In genomic region chr12:108794078-108794711, GRCm38 (mm10) we compare ENCODE assay signal across 8 mouse cellular contexts. TPM values are rescaled to one million over a fixed set of nuclear protein-coding genes. Genes with fewer than 3 reads are reported as not detected.
DNase-seq lines count a peak whose midpoint lies in the region; ATAC-seq and TF ChIP-seq lines count a peak whose summit lies in the region.

No protein-coding gene starts in this region.

- H3ac ChIP-seq in C2C12 (ENCODE audit: control insufficient read depth, insufficient read length, low read depth): peak overlapping the region; percentile 96

- no peaks in the 10 kb centered on the region for H3K9me3 ChIP-seq in heart, embryonic 11.5 days (replicated peaks; ENCODE audit: control insufficient read depth, low read length)
- no peaks in the 10 kb centered on the region for H3K9me3 ChIP-seq in kidney, embryonic 16.5 days (ENCODE audit: low read length)
- H3K9me3 ChIP-seq in liver, embryonic 12.5 days (replicated peaks): no peaks in the 10 kb centered on the region

- peaks cover 12% of the 10 kb centered on the region for H3K36me3 ChIP-seq in C2C12 (ENCODE audit: control insufficient read depth, insufficient read depth)
- H3K36me3 ChIP-seq in heart, embryonic 11.5 days (ENCODE audit: control insufficient read depth, insufficient read depth, low read length): no peaks in the 10 kb centered on the region
- H3K36me3 ChIP-seq in kidney, embryonic 16.5 days (ENCODE audit: insufficient read depth, low read length): no peaks in the 10 kb centered on the region
- peaks cover 14% of the 10 kb centered on the region for H3K36me3 ChIP-seq in liver, embryonic 12.5 days
- H3K36me3 ChIP-seq in splenic B cell, adult 2 months (ENCODE audit: control insufficient read depth, insufficient read depth, low read length, poor library complexity, severe bottlenecking): no peaks in the 10 kb centered on the region

- DNase-seq in naive thymus-derived CD4-positive, alpha-beta T cell, adult 2 months (ENCODE audit: low read depth): peak; percentile 92
- peak; percentile 90 for DNase-seq in splenic B cell, adult 2 months (ENCODE audit: low read depth, low spot score)

- H3K4me1 ChIP-seq in bone marrow macrophage, adult 2 months (ENCODE audit: control insufficient read depth, insufficient read depth, low read length): peaks cover 9% of the 10 kb centered on the region
- H3K4me1 ChIP-seq in embryonic fibroblast, embryonic 13.5 days (ENCODE audit: control insufficient read depth, insufficient read depth, low read length): no peaks in the 10 kb centered on the region; the same call in none of the 2 replicates
- peaks cover 18% of the 10 kb centered on the region for H3K4me1 ChIP-seq in heart, embryonic 11.5 days (ENCODE audit: control insufficient read depth, insufficient read depth, low read length)
- peaks cover 28% of the 10 kb centered on the region for H3K4me1 ChIP-seq in kidney, embryonic 16.5 days (ENCODE audit: insufficient read depth, low read length)
- H3K4me1 ChIP-seq in liver, embryonic 12.5 days: peaks cover 60% of the 10 kb centered on the region

- peaks cover 82% of the 10 kb centered on the region for H3K79me3 ChIP-seq in C2C12 (ENCODE audit: low read depth)

- H3K27ac ChIP-seq in bone marrow macrophage, adult 2 months (ENCODE audit: insufficient read depth, low read depth, low read length): peak overlapping the region; percentile 96
- H3K27ac ChIP-seq in embryonic fibroblast, embryonic 13.5 days (ENCODE audit: insufficient read depth, low read length): peak overlapping the region; percentile 98
- H3K27ac ChIP-seq in heart, embryonic 11.5 days (ENCODE audit: low read depth, low read length): peak overlapping the region; percentile 99
- H3K27ac ChIP-seq in kidney, embryonic 16.5 days (ENCODE audit: low read length): peak overlapping the region; percentile 99
- H3K27ac ChIP-seq in liver, embryonic 12.5 days: peak overlapping the region; percentile 100

- TF ChIP-seq CTCF in C2C12 (IDR thresholded peaks at IDR 0.05; ENCODE audit: control insufficient read depth, insufficient read depth, insufficient read length): no peak
- TF ChIP-seq CTCF in bone marrow macrophage, adult 2 months (IDR thresholded peaks at IDR 0.05; ENCODE audit: low read depth, low read length): no peak
- TF ChIP-seq CTCF in embryonic fibroblast, embryonic 13.5 days (IDR thresholded peaks at IDR 0.05; ENCODE audit: borderline replicate concordance, insufficient read depth, low read length): no peak

- no peaks in the 10 kb centered on the region for H3K27me3 ChIP-seq in C2C12 (ENCODE audit: control insufficient read depth, insufficient read depth, insufficient read length)
- no peaks in the 10 kb centered on the region for H3K27me3 ChIP-seq in heart, embryonic 11.5 days (ENCODE audit: control insufficient read depth, insufficient read depth, low read length)
- H3K27me3 ChIP-seq in kidney, embryonic 16.5 days (ENCODE audit: insufficient read depth, low read length): no peaks in the 10 kb centered on the region
- H3K27me3 ChIP-seq in liver, embryonic 12.5 days (replicated peaks): no peaks in the 10 kb centered on the region
- no peaks in the 10 kb centered on the region for H3K27me3 ChIP-seq in splenic B cell, adult 2 months (ENCODE audit: control insufficient read depth, insufficient read depth, low read length, poor library complexity, severe bottlenecking)

- H3K4me3 ChIP-seq in C2C12 (ENCODE audit: insufficient read depth, poor library complexity, severe bottlenecking): peak overlapping the region; percentile 98
- peak overlapping the region; percentile 100 for H3K4me3 ChIP-seq in bone marrow macrophage, adult 2 months (ENCODE audit: insufficient read depth, low read length)
- peak overlapping the region; percentile 82 for H3K4me3 ChIP-seq in embryonic fibroblast, embryonic 13.5 days (ENCODE audit: insufficient read depth, low read length)
- H3K4me3 ChIP-seq in heart, embryonic 11.5 days (ENCODE audit: low read depth, low read length): peak overlapping the region; percentile 100
- peak overlapping the region; percentile 100 for H3K4me3 ChIP-seq in kidney, embryonic 16.5 days (ENCODE audit: low read length)
- H3K4me3 ChIP-seq in liver, embryonic 12.5 days: peak overlapping the region; percentile 99

- H3K9ac ChIP-seq in heart, embryonic 11.5 days (ENCODE audit: low read depth, low read length): peak overlapping the region; percentile 97
- H3K9ac ChIP-seq in kidney, embryonic 16.5 days (replicated peaks; ENCODE audit: low read length): peak overlapping the region; percentile 96
- peak overlapping the region; percentile 98 for H3K9ac ChIP-seq in liver, embryonic 12.5 days

- ATAC-seq in heart, embryonic 11.5 days (replicated peaks; ENCODE audit: insufficient number of reproducible peaks, low FRiP score, low TSS enrichment): peak; percentile 66
- ATAC-seq in kidney, embryonic 16.5 days (ENCODE audit: low FRiP score, low TSS enrichment): peak; percentile 68
- peak; percentile 78 for ATAC-seq in liver, embryonic 12.5 days

- peaks cover 93% of the 10 kb centered on the region for H3K79me2 ChIP-seq in C2C12 (ENCODE audit: control insufficient read depth, insufficient read depth)

- under 1% methylated on average over 68 of the region's 94 CpGs for WGBS in heart, embryonic 11.5 days (ENCODE audit: insufficient replicate concordance)
- under 1% methylated on average over 72 of the region's 94 CpGs for WGBS in kidney, embryonic 16.5 days
- WGBS in liver, embryonic 12.5 days (ENCODE audit: insufficient replicate concordance): 1% methylated on average over 54 of the region's 94 CpGs

- TF ChIP-seq POLR2A in bone marrow macrophage, adult 2 months (IDR thresholded peaks at IDR 0.05; ENCODE audit: borderline replicate concordance, low read depth, low read length): no peak
- TF ChIP-seq POLR2A in embryonic fibroblast, embryonic 13.5 days (IDR thresholded peaks at IDR 0.05; ENCODE audit: low read depth, low read length): no peak

- peak overlapping the region; percentile 76 for H3K4me2 ChIP-seq in heart, embryonic 11.5 days
- peak overlapping the region; percentile 69 for H3K4me2 ChIP-seq in kidney, embryonic 16.5 days (replicated peaks; ENCODE audit: low read depth, low read length)
- H3K4me2 ChIP-seq in liver, embryonic 12.5 days: peak overlapping the region; percentile 77

TF ChIP-seq in C2C12, 6 proteins besides CTCF, POLR2A, EP300 and RAD21:
- TF ChIP-seq FOSL1 (IDR thresholded peaks at IDR 0.05; ENCODE audit: insufficient read depth, low read length, poor library complexity, severe bottlenecking) (no peak), USF1 (IDR thresholded peaks at IDR 0.05; ENCODE audit: low read depth) (no peak), MYOD1 (IDR thresholded peaks at IDR 0.05; ENCODE audit: control insufficient read depth, insufficient read length, low read depth) (no peak), MAX (IDR thresholded peaks at IDR 0.05) (no peak), CEBPB (IDR thresholded peaks at IDR 0.05; ENCODE audit: low read depth) (no peak), MYOG (IDR thresholded peaks at IDR 0.05; ENCODE audit: control insufficient read depth, extremely low read depth, insufficient read length) (no peak)

RNA-seq across cellular contexts. Expression of gene Yy1, which starts 1.4 kb away (rescaled TPM):
- polyA plus RNA-seq in C2C12 (2012; fragmentation: generic; extraction: Trizol): 13.9 TPM
- polyA plus RNA-seq in bone marrow macrophage, adult 2 months (2012; ENCODE audit: insufficient read depth, insufficient read length, missing spikeins): 61.0 and 77.7 TPM in 2 replicates
- 71.2 and 73.8 TPM in 2 replicates for polyA plus RNA-seq in embryonic fibroblast, embryonic 13.5 days (2011; ENCODE audit: insufficient read length, low read depth, missing spikeins)
- polyA plus RNA-seq in heart, embryonic 11.5 days (2014; fragmentation: Nextera tagmentation; extraction: Ambion mirVana): 13.0 and 14.2 TPM in 2 replicates
- 15.9 and 16.9 TPM in 2 replicates for polyA plus RNA-seq in kidney, embryonic 16.5 days (2015; fragmentation: Nextera tagmentation; extraction: Ambion mirVana)
- polyA plus RNA-seq in liver, embryonic 12.5 days (2016; fragmentation: Nextera tagmentation; extraction: Ambion mirVana): 13.1 and 14.6 TPM in 2 replicates

RNA-seq across cellular contexts. Expression of gene Slc25a29, which starts 41.5 kb away (rescaled TPM):
- polyA plus RNA-seq in C2C12 (2012; fragmentation: generic; extraction: Trizol): 5.5 TPM
- polyA plus RNA-seq in bone marrow macrophage, adult 2 months (2012; ENCODE audit: insufficient read depth, insufficient read length, missing spikeins): 0.47 and 0.68 TPM in 2 replicates
- polyA plus RNA-seq in embryonic fibroblast, embryonic 13.5 days (2011; ENCODE audit: insufficient read length, low read depth, missing spikeins): 1.5 and 1.6 TPM in 2 replicates
- 4.0 and 4.2 TPM in 2 replicates for polyA plus RNA-seq in heart, embryonic 11.5 days (2014; fragmentation: Nextera tagmentation; extraction: Ambion mirVana)
- polyA plus RNA-seq in kidney, embryonic 16.5 days (2015; fragmentation: Nextera tagmentation; extraction: Ambion mirVana): 8.5 and 9.1 TPM in 2 replicates
- polyA plus RNA-seq in liver, embryonic 12.5 days (2016; fragmentation: Nextera tagmentation; extraction: Ambion mirVana): 1.6 and 1.8 TPM in 2 replicates

RNA-seq across cellular contexts. Expression of gene Slc25a47, which starts 41.7 kb away (rescaled TPM):
- 2.4 TPM for polyA plus RNA-seq in C2C12 (2012; fragmentation: generic; extraction: Trizol)
- polyA plus RNA-seq in bone marrow macrophage, adult 2 months (2012; ENCODE audit: insufficient read depth, insufficient read length, missing spikeins): 0.82 and 1.2 TPM in 2 replicates
- polyA plus RNA-seq in embryonic fibroblast, embryonic 13.5 days (2011; ENCODE audit: insufficient read length, low read depth, missing spikeins): 6.6 and 8.6 TPM in 2 replicates
- 4.7 and 5.4 TPM in 2 replicates for polyA plus RNA-seq in heart, embryonic 11.5 days (2014; fragmentation: Nextera tagmentation; extraction: Ambion mirVana)
- polyA plus RNA-seq in kidney, embryonic 16.5 days (2015; fragmentation: Nextera tagmentation; extraction: Ambion mirVana): 9.9 and 12.0 TPM in 2 replicates
- 2.4 and 2.7 TPM in 2 replicates for polyA plus RNA-seq in liver, embryonic 12.5 days (2016; fragmentation: Nextera tagmentation; extraction: Ambion mirVana)

Comparison
In these comparisons a context has a peak if more than half of its experiments do, and no peak if none do; other contexts are left out.
1. Peak in every context shown above with its lines: DNase-seq, ATAC-seq, H3K4me3 ChIP-seq and H3K27ac ChIP-seq.